27 mouse cellular contexts compared by ENCODE assay signal in the genomic region with DNA sequence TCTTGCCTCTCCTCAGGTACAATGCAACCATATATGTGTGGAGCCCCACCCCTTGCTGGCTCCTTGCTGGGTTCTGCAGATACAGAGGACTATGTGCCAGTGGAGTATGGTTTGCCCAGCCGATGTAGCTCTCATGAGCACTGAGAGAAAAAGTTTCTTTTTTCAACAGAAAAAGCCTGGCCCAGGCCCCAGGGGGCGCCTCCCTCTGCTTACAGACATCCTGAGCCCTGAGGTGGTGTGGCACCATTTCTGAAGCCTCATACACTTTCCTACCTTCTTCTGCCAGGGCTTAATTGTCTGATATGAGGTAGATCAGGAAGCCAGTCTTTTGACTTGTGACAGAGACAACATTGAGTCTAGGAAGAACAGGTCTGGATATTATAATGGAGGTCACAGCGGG. TPM values are rescaled to one million over a fixed set of nuclear protein-coding genes. Genes with fewer than 3 reads are reported as not detected.
DNase-seq lines count a peak whose midpoint lies in the region; ATAC-seq and TF ChIP-seq lines count a peak whose summit lies in the region.
"Had no signal": no experiment of that assay in that cellular context is flagged by ENCODE, and none has a peak within 500 bp of the region (broad histone marks: within the 10 kb centered on the region; RNA-seq: fewer than 3 reads in every experiment).

No protein-coding gene starts in this region.

- peak; percentile 13; the same call in 1 of the 2 replicates for TF ChIP-seq CTCF in kidney, postnatal 0 days (IDR thresholded peaks at IDR 0.05; ENCODE audit: low read depth)
- TF ChIP-seq CTCF in liver, postnatal 0 days (IDR thresholded peaks at IDR 0.05; ENCODE audit: low read depth): 0 out of 2 replicates have a peak, but pooled peaks have one; percentile 13
- peak in 1 of 2 experiments; percentile 51; a peak in 2 of 4 replicates for TF ChIP-seq CTCF in CH12.LX (conservative IDR thresholded peaks at IDR 0.05 in 1 of 2, IDR thresholded peaks at IDR 0.05 in 1 of 2; ENCODE audit: low read depth in 2 of 2, low read length in 2 of 2)
- peak; percentile 32; the same call in 1 of the 2 replicates for TF ChIP-seq CTCF in stomach, postnatal 0 days (IDR thresholded peaks at IDR 0.05; ENCODE audit: low read depth)
- TF ChIP-seq CTCF in gastrocnemius, adult 2 months (IDR thresholded peaks at IDR 0.05): no peak

- no peak for TF ChIP-seq POLR2A in CH12.LX (IDR thresholded peaks at IDR 0.05; ENCODE audit: low read depth, low read length)

- H3K9me3 ChIP-seq in kidney, postnatal 0 days (replicated peaks; ENCODE audit: low read length): no peaks in the 10 kb centered on the region
- H3K9me3 ChIP-seq in kidney, embryonic 14.5 days (ENCODE audit: control insufficient read depth, low read length): no peaks in the 10 kb centered on the region
- H3K9me3 ChIP-seq in liver, postnatal 0 days (ENCODE audit: low read length): no peaks in the 10 kb centered on the region
- no peaks in the 10 kb centered on the region for H3K9me3 ChIP-seq in liver, embryonic 12.5 days (replicated peaks)
- H3K9me3 ChIP-seq in CH12.LX (replicated peaks; ENCODE audit: low read length): no peaks in the 10 kb centered on the region
- H3K9me3 ChIP-seq in stomach, postnatal 0 days (ENCODE audit: control insufficient read depth, low read length): no peaks in the 10 kb centered on the region
- H3K9me3 ChIP-seq: embryonic facial prominence, embryonic 10.5 days; embryonic facial prominence, embryonic 12.5 days; forebrain, embryonic 13.5 days; forebrain, embryonic 15.5 days had no signal

- no peak overlapping the region for H3K9ac ChIP-seq in kidney, postnatal 0 days (ENCODE audit: low read depth, low read length)
- H3K9ac ChIP-seq in kidney, embryonic 14.5 days (ENCODE audit: low read depth, low read length): no peak overlapping the region
- H3K9ac ChIP-seq in liver, postnatal 0 days (replicated peaks): no peak overlapping the region
- no peak overlapping the region for H3K9ac ChIP-seq in liver, embryonic 12.5 days
- H3K9ac ChIP-seq in CH12.LX (ENCODE audit: insufficient read depth, low read depth): no peak overlapping the region
- no peak overlapping the region for H3K9ac ChIP-seq in stomach, postnatal 0 days (ENCODE audit: low read length)
- H3K9ac ChIP-seq: embryonic facial prominence, embryonic 12.5 days; forebrain, embryonic 13.5 days; forebrain, embryonic 15.5 days; forebrain, postnatal 0 days had no signal

- no peaks in the 10 kb centered on the region for H3K27me3 ChIP-seq in kidney, postnatal 0 days (ENCODE audit: insufficient read depth, low read length)
- peaks cover 21% of the 10 kb centered on the region for H3K27me3 ChIP-seq in kidney, embryonic 14.5 days (ENCODE audit: control insufficient read depth, insufficient read depth, low read length)
- H3K27me3 ChIP-seq in liver, postnatal 0 days (ENCODE audit: insufficient read depth, low read length): peaks cover 32% of the 10 kb centered on the region
- H3K27me3 ChIP-seq in liver, embryonic 12.5 days (replicated peaks): peaks cover 55% of the 10 kb centered on the region
- no peaks in the 10 kb centered on the region for H3K27me3 ChIP-seq in CH12.LX (replicated peaks)
- H3K27me3 ChIP-seq in stomach, postnatal 0 days (ENCODE audit: control insufficient read depth, insufficient read depth, low read length): no peaks in the 10 kb centered on the region
- H3K27me3 ChIP-seq: forebrain, embryonic 15.5 days had no signal

- H3K4me1 ChIP-seq in kidney, postnatal 0 days (replicated peaks; ENCODE audit: insufficient read depth, low read length): no peaks in the 10 kb centered on the region; the same call in 1 of the 2 replicates
- peaks cover 16% of the 10 kb centered on the region for H3K4me1 ChIP-seq in kidney, embryonic 14.5 days (ENCODE audit: control insufficient read depth, insufficient read depth, low read length)
- no peaks in the 10 kb centered on the region for H3K4me1 ChIP-seq in liver, postnatal 0 days (ENCODE audit: insufficient read depth)
- H3K4me1 ChIP-seq in liver, embryonic 12.5 days: no peaks in the 10 kb centered on the region
- peaks cover 4 to 31% of the 10 kb centered on the region in 2 experiments for H3K4me1 ChIP-seq in CH12.LX (ENCODE audit: control insufficient read depth in 1 of 2, insufficient read depth in 2 of 2)
- H3K4me1 ChIP-seq in stomach, postnatal 0 days (replicated peaks; ENCODE audit: control insufficient read depth, insufficient read depth): peaks cover 13% of the 10 kb centered on the region; the same call in 1 of the 2 replicates
- H3K4me1 ChIP-seq: forebrain, embryonic 13.5 days; forebrain, embryonic 15.5 days had no signal

- no peaks in the 10 kb centered on the region for H3K79me2 ChIP-seq in CH12.LX (replicated peaks; ENCODE audit: control insufficient read depth, extremely low read depth, insufficient read depth, poor library complexity, severe bottlenecking)

- no peak overlapping the region for H3K4me2 ChIP-seq in kidney, postnatal 0 days (ENCODE audit: low read length)
- no peak overlapping the region for H3K4me2 ChIP-seq in kidney, embryonic 14.5 days (replicated peaks; ENCODE audit: low read depth, low read length)
- H3K4me2 ChIP-seq in liver, postnatal 0 days (ENCODE audit: low read depth, low read length): no peak overlapping the region
- no peak overlapping the region for H3K4me2 ChIP-seq in liver, embryonic 12.5 days
- no peak overlapping the region for H3K4me2 ChIP-seq in CH12.LX (ENCODE audit: insufficient read depth, low read depth, poor library complexity, severe bottlenecking)
- H3K4me2 ChIP-seq in stomach, postnatal 0 days (replicated peaks; ENCODE audit: low read depth): no peak overlapping the region
- H3K4me2 ChIP-seq: embryonic facial prominence, embryonic 12.5 days; forebrain, embryonic 13.5 days; forebrain, embryonic 15.5 days had no signal

- ATAC-seq in kidney, postnatal 0 days (replicated peaks; ENCODE audit: low FRiP score, low read depth): no peak
- no peak for ATAC-seq in kidney, embryonic 14.5 days (ENCODE audit: low FRiP score, low TSS enrichment)
- no peak for ATAC-seq in liver, postnatal 0 days
- no peak for ATAC-seq in liver, embryonic 12.5 days
- no peak for ATAC-seq in stomach, postnatal 0 days (ENCODE audit: low FRiP score, low TSS enrichment)
- ATAC-seq: CD4-positive, CD25-positive, alpha-beta regulatory T cell, adult 4 months; forebrain, embryonic 13.5 days; forebrain, embryonic 15.5 days; forebrain, postnatal 0 days had no signal

- DNase-seq in kidney, postnatal 0 days (ENCODE audit: low spot score): no peak
- no peak for DNase-seq in liver, postnatal 0 days
- DNase-seq in CH12.LX (ENCODE audit: extremely low read depth): no peak
- no peak for DNase-seq in stomach, postnatal 0 days (ENCODE audit: low spot score)
- no peak for DNase-seq in lung, postnatal 25 days (ENCODE audit: low spot score)
- no peak for DNase-seq in gastrocnemius, adult 2 months
- DNase-seq: adrenal gland, adult 2 months; adrenal gland, postnatal 10 days; adrenal gland, postnatal 25 days; B cell, adult 2 months; cerebellum, adult 11 months; cerebellum, adult 18-20 months; cerebellum, adult 8-10 months; cerebellum, adult 9-11 months; cerebellum, postnatal 14 days; cerebellum, postnatal 36 days; embryo, embryonic 11 days; forebrain, postnatal 0 days had no signal

- H3K36me3 ChIP-seq in kidney, postnatal 0 days (ENCODE audit: insufficient read depth, low read length): no peaks in the 10 kb centered on the region
- no peaks in the 10 kb centered on the region for H3K36me3 ChIP-seq in kidney, embryonic 14.5 days (ENCODE audit: control insufficient read depth, insufficient read depth, low read length)
- H3K36me3 ChIP-seq in liver, postnatal 0 days (replicated peaks; ENCODE audit: insufficient read depth, low read length): no peaks in the 10 kb centered on the region
- H3K36me3 ChIP-seq in liver, embryonic 12.5 days: no peaks in the 10 kb centered on the region
- H3K36me3 ChIP-seq in CH12.LX (replicated peaks in 1 of 2; ENCODE audit: control insufficient read depth in 1 of 2, insufficient read depth in 1 of 2, low read length in 1 of 2): no peaks in the 10 kb centered on the region
- no peaks in the 10 kb centered on the region for H3K36me3 ChIP-seq in stomach, postnatal 0 days (ENCODE audit: control insufficient read depth, insufficient read depth, low read length)
- H3K36me3 ChIP-seq: embryonic facial prominence, embryonic 10.5 days; embryonic facial prominence, embryonic 12.5 days; forebrain, embryonic 15.5 days had no signal

- dilution Hi-C loops in CH12.LX (cut with MboI; ENCODE audit: extremely low pct_ligation_motif_present, extremely low pct_unique_long_range_greater_than_20kb, low sequenced_read_pairs): no loop called here

- in situ Hi-C loops in CH12.LX (cut with MboI; ENCODE audit: low pct_ligation_motif_present, low pct_unique_long_range_greater_than_20kb, low sequenced_read_pairs): no loop called here

- no peak for TF ChIP-seq EP300 in liver, postnatal 0 days (IDR thresholded peaks at IDR 0.05; ENCODE audit: low read depth)
- no peak for TF ChIP-seq EP300 in CH12.LX (IDR thresholded peaks at IDR 0.05; ENCODE audit: low read length)
- TF ChIP-seq EP300 in stomach, postnatal 0 days (optimal IDR thresholded peaks at IDR 0.05): no peak

- no peak overlapping the region for H3K27ac ChIP-seq in kidney, postnatal 0 days
- H3K27ac ChIP-seq in kidney, embryonic 14.5 days (ENCODE audit: low read depth, low read length): no peak overlapping the region
- no peak overlapping the region for H3K27ac ChIP-seq in liver, postnatal 0 days (ENCODE audit: low read depth)
- no peak overlapping the region for H3K27ac ChIP-seq in liver, embryonic 12.5 days
- H3K27ac ChIP-seq in CH12.LX (ENCODE audit: insufficient read depth, low read depth): no peak overlapping the region
- no peak overlapping the region for H3K27ac ChIP-seq in stomach, postnatal 0 days (replicated peaks)
- no peak overlapping the region for H3K27ac ChIP-seq in gastrocnemius, adult 2 months
- H3K27ac ChIP-seq: embryonic facial prominence, embryonic 10.5 days; embryonic facial prominence, embryonic 12.5 days; forebrain, embryonic 13.5 days; forebrain, embryonic 15.5 days had no signal

- WGBS in kidney, postnatal 0 days: 80% methylated on average over 3 of the region's 3 CpGs
- WGBS in kidney, embryonic 14.5 days: 74% methylated on average over 3 of the region's 3 CpGs
- WGBS in liver, postnatal 0 days (ENCODE audit: insufficient replicate concordance): 65% methylated on average over 3 of the region's 3 CpGs
- WGBS in liver, embryonic 12.5 days (ENCODE audit: insufficient replicate concordance): 52% methylated on average over 3 of the region's 3 CpGs
- WGBS in stomach, postnatal 0 days: 76% methylated on average over 3 of the region's 3 CpGs

- no peak overlapping the region for H3K4me3 ChIP-seq in kidney, postnatal 0 days (replicated peaks; ENCODE audit: low read depth, low read length)
- no peak overlapping the region for H3K4me3 ChIP-seq in kidney, embryonic 14.5 days (ENCODE audit: low read length)
- H3K4me3 ChIP-seq in liver, postnatal 0 days (ENCODE audit: low read depth, low read length): no peak overlapping the region
- no peak overlapping the region for H3K4me3 ChIP-seq in liver, embryonic 12.5 days
- H3K4me3 ChIP-seq in CH12.LX (replicated peaks in 1 of 3; ENCODE audit: low read depth in 2 of 3, low read length in 2 of 3, poor library complexity in 1 of 3): no peak overlapping the region
- no peak overlapping the region for H3K4me3 ChIP-seq in stomach, postnatal 0 days (ENCODE audit: low read depth, low read length)
- no peak overlapping the region for H3K4me3 ChIP-seq in gastrocnemius, adult 2 months
- H3K4me3 ChIP-seq: embryonic facial prominence, embryonic 10.5 days; embryonic facial prominence, embryonic 12.5 days; forebrain, embryonic 13.5 days; forebrain, embryonic 15.5 days had no signal

- TF ChIP-seq RAD21 in CH12.LX (IDR thresholded peaks at IDR 0.05; ENCODE audit: low read depth, low read length): peak; percentile 33

- intact Hi-C loops in gastrocnemius, adult 2 months (cut with DNase I): no loop called here

RNA-seq across cellular contexts. Expression of a gene that starts 16.2 kb away (rescaled TPM):
- polyA plus RNA-seq in kidney, postnatal 0 days (2015; fragmentation: Nextera tagmentation; extraction: Ambion mirVana): 0.08 TPM in 1 of 2 replicates, not detected in the other
- polyA plus RNA-seq in kidney, embryonic 14.5 days (2014; fragmentation: Nextera tagmentation; extraction: Ambion mirVana): 0.37 and 0.42 TPM in 2 replicates
- not detected in 2 replicates for polyA plus RNA-seq in liver, postnatal 0 days (2015; fragmentation: Nextera tagmentation; extraction: Ambion mirVana)
- 0.69 and 0.88 TPM in 2 replicates for polyA plus RNA-seq in liver, embryonic 12.5 days (2016; fragmentation: Nextera tagmentation; extraction: Ambion mirVana)
- total RNA-seq in CH12.LX (2012; rRNA removed): not detected in 2 replicates
- total RNA-seq in CH12.LX (2014; rRNA removed): not detected in 2 replicates
- polyA plus RNA-seq in CH12.LX (2012; ENCODE audit: insufficient read length, low read depth): not detected in 2 replicates
- 193 and 214 TPM in 2 replicates for polyA plus RNA-seq in stomach, postnatal 0 days (2015; fragmentation: Nextera tagmentation; extraction: Ambion mirVana)
- under 1 TPM; 0.15 to 0.22 TPM for total RNA-seq in gastrocnemius, adult 2 months (2021)
- total RNA-seq: adrenal gland, adult 2 months; adrenal gland, postnatal 10 days; adrenal gland, postnatal 25 days; common myeloid progenitor, adult 5-6 weeks; forebrain, postnatal 0 days; MEL had no signal
- polyA plus RNA-seq: adrenal gland, adult 2 months; CD4-positive, CD25-positive, alpha-beta regulatory T cell, adult 4 months; forebrain, embryonic 13.5 days; forebrain, embryonic 15.5 days; forebrain, postnatal 0 days had no signal

Comparison
In these comparisons a context has a peak if more than half of its experiments do, and no peak if none do; other contexts are left out.
1. RNA of a gene that starts 16.2 kb away (polyA plus RNA-seq): 193 to 214 TPM in stomach, postnatal 0 days; 0.69 to 0.88 TPM in liver, embryonic 12.5 days, 0.37 to 0.42 TPM in kidney, embryonic 14.5 days, 0.08 TPM in kidney, postnatal 0 days, not detected in liver, postnatal 0 days and not detected in CH12.LX; every median in the first group is over 100 times any median in the second.